Mouse (Mus musculus): ENCODE data around the gene 4933427D14Rik.
"Not testable (repeated sequence)": the region's sequence is repeated elsewhere in the genome, so short reads cannot be mapped to it uniquely, and the experiment has no call there.

- not testable (repeated sequence) for TF ChIP-seq POLR2A (IDR thresholded peaks at IDR 0.05; ENCODE audit: control insufficient read depth, low read depth, low read length); CTCF (IDR thresholded peaks at IDR 0.05; ENCODE audit: control insufficient read depth, insufficient read depth, insufficient replicate concordance, low read depth, low read length)
These were observed 35.4 kb downstream of the 4933427D14Rik start for GRCm38 (mm10) chr11:72171906-72172305.

Measured in testis, adult 2 months (tissue).